ENCODE assay signal across 17 mouse cellular contexts in the genomic region with DNA sequence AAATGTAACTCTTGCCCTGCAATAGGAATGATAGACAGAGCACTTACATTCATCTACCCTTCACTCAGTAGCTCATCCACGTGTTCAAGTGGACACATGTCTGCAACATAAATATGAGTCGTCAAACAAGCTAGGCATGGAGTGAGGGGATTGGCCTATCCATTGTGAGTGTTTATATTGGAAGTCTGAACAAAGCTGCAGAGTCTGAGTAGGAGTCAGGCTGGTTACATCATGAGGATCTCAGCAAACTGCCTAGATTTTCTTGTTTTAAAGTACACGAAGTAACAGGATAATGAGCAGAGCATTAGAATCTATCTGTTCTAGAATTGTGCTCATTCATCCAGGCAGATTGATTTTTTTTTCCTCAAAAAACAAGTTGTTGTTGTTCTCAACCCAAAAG. TPM values are rescaled to one million over a fixed set of nuclear protein-coding genes. Genes with fewer than 3 reads are reported as not detected.
"Had no signal": no experiment of that assay in that cellular context is flagged by ENCODE, and none has a peak within 500 bp of the region (broad histone marks: within the 10 kb centered on the region; RNA-seq: fewer than 3 reads in every experiment).

No protein-coding gene starts in this region.

- H3K36me3 ChIP-seq: liver, embryonic 13.5 days; midbrain, embryonic 10.5 days had no signal

- H3K27ac ChIP-seq: liver, embryonic 13.5 days; midbrain, embryonic 10.5 days; stomach, embryonic 15.5 days had no signal

- H3K27me3 ChIP-seq: liver, embryonic 13.5 days; megakaryocyte, embryonic 14.5 days; stomach, embryonic 15.5 days had no signal

- DNase-seq: kidney, adult 18-20 months; kidney, adult 9 months; kidney, postnatal 14 days; liver, embryonic 13.5 days; lung, embryonic 14.5 days; midbrain, embryonic 14.5 days; right cerebral cortex, postnatal 25 days; spleen, adult 18-20 months; thymus, adult 18-20 months; thymus, postnatal 36 days had no signal

- H3K4me3 ChIP-seq: liver, embryonic 13.5 days; megakaryocyte, embryonic 14.5 days; midbrain, embryonic 10.5 days; stomach, embryonic 15.5 days had no signal

- H3K4me1 ChIP-seq: liver, embryonic 13.5 days; megakaryocyte, embryonic 14.5 days; stomach, embryonic 15.5 days had no signal

- H3K9ac ChIP-seq: liver, embryonic 13.5 days; lung, embryonic 14.5 days; stomach, embryonic 15.5 days had no signal

- H3K9me3 ChIP-seq: liver, embryonic 13.5 days; megakaryocyte, embryonic 14.5 days; midbrain, embryonic 10.5 days; stomach, embryonic 15.5 days had no signal

- H3K4me2 ChIP-seq: liver, embryonic 13.5 days; lung, embryonic 14.5 days; stomach, embryonic 15.5 days had no signal

RNA-seq across cellular contexts. Expression of a gene that starts 23.0 kb away (rescaled TPM):
- polyA plus RNA-seq: kidney, embryonic 16.5 days; liver, adult 2 months; liver, embryonic 13.5 days; liver, embryonic 16.5 days; lung, embryonic 14.5 days; testis, adult 2 months had no signal
